Mouse (Mus musculus): ENCODE results near the gene Oxtr. TPM values are rescaled to one million over a fixed set of nuclear protein-coding genes. Genes with fewer than 3 reads are reported as not detected.

Oxtr gene
- polyA plus RNA-seq, 1 experiment from 2014 or later = 0.51 TPM

Other genes starting within 250 kb of the Oxtr start
- 10.1 and 12.1 TPM in 2 replicates for gene Lmcd1, start 216.2 kb downstream of the Oxtr start, polyA plus RNA-seq (2015; fragmentation: Nextera tagmentation; extraction: Ambion mirVana)
- not detected in 2 replicates for gene Ssu2, start 101.9 kb downstream of the Oxtr start, polyA plus RNA-seq (2015; fragmentation: Nextera tagmentation; extraction: Ambion mirVana)
- 0.17 and 0.23 TPM in 2 replicates for gene Cav3, start 30.4 kb downstream of the Oxtr start, polyA plus RNA-seq (2015; fragmentation: Nextera tagmentation; extraction: Ambion mirVana)
- gene Rad18, start 206.7 kb upstream of the Oxtr start, polyA plus RNA-seq (2015; fragmentation: Nextera tagmentation; extraction: Ambion mirVana) = 13.9 and 14.6 TPM in 2 replicates